Mouse (Mus musculus): ENCODE measurements around the gene Ldlrad3. TPM values are rescaled to one million over a fixed set of nuclear protein-coding genes. Genes with fewer than 3 reads are reported as not detected.
A peak's percentile ranks its signal among the peaks of the same experiment; 100 is the strongest.

Gene Ldlrad3
- total RNA-seq, 2 experiments from 2014 or later: 6.0 to 6.6 TPM

DNA sequence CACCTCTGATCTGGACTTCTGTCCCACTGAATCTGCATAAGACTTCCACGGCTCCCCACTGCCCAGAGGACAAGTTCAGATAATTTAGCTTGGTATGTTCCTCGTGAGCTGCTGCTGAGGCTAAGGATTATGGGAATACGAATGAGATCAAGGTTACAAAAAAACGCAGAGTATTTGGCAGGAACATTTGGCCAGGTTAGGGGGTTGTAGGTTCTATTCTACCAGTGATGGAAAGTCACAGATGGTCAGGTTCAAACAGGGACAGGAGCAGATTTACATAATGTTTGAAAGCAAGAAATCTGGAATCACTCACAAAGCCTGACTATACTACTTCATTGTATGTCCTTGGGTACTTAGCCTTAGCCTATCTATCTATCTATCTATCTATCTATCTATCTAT is 5.6 kb upstream of the Ldlrad3 start:
- intact Hi-C loops (cut with DNase I): no loop called here
- DNase-seq: no peak

DNA sequence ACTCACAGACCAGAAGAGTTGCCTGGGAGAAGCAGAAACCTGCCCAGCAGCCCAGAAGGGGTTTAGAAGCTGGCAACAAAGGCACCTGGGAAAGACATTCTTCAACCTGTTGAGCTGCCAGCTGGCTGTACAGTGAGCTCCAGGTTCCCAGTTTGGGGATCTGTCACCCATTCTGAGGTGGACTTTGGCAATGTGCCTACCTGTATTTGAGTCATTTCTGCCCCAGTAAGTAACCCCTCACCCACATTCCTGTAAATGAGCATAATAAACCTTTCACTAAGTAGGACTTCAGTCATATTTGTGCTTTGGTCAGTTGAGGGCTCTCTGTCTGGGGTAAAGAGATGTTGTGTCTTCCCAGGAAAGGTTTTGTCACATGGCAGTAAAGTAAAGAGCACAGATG is 4.8 kb upstream of the Ldlrad3 start:
- no peak for DNase-seq
- intact Hi-C loops (cut with DNase I): no loop called here

DNA sequence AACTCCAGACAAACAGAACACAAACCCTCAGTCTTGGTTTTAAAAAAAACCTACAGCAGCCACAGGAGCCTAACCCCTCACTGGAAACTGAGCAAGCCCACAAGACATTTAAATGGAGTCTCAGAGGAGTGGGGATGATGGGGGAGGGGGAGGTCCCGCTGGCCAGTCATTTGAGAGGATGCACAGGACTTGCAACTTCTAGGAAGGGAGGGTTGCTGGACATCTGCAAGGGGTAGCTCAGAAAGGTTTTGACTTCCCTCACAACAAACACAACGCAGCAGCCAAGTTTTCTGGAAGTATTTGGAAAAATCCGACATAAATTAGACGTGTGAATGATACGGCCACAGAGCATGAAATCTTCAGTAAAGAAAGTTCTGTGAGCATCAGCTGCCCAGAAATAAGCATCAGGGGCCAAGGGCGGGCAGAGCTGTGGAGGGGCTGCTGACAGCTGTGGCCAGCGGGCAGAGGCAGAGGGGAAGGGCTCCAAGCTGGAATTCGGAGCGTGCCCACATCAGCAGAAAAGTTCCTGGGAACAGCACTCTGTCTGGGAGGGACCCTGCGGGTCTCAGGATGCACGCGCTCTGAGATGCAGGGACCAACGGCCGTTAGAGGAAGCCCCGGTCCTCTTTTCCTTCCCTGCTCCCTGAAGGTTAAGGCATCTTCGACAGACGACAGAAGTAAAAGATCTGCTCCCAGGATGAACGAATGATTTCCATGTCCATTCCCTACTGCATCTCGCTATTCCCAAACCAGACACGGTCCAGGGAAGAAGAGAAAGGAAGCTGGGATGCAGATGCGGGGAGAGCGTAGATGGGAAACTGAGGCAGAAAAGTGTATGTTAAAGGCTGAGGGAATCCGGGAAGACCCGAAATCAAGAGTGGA is 875 bp downstream of the Ldlrad3 start:
- intact Hi-C loops (cut with DNase I): loop anchor here (5.0 to 10.0 kb wide), 4 partner anchors 93 to 281 kb away; partner anchors contain the start of gene Fjx1
- peak; percentile 26 to 33 for DNase-seq

DNA sequence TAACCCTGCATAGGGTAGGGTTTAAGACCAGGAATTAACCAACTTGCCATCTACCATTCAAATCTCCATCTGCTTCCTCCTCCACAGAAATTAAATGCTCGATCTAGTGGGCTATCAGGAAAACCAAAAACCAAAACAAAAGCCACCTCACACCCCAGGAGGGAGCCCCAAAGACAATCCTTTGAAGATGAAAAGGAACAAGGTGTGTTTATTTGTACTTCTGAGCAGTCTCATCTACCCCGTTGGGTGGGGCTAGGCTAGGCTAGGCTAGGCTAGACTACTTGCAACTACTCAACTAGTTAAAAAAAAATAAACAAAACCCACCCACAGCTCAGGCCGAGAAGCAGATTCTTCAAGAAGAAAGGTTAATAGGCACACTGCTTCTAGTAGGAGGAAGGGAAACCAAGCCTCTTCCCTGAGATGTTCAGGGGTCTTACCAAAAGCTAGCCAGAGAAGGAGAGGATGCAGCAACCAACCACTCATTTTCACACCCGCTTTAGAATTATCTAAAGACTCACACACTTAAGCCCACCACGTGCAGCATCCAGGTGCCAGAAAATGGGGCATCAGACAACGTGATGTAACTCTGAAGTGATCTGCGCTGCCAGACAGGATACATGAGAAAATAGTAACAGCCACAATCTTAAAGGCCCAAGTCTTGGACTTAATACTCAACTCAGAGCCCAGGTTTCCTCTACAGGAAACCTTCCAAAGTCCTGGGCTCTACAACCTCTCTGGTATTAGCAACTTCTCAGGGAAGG is 2.3 kb downstream of the Ldlrad3 start:
- intact Hi-C loops (cut with DNase I): loop anchor here (5.0 to 10.0 kb wide), 2 partner anchors 37 to 279 kb away; no protein-coding TSS in a partner anchor

DNA sequence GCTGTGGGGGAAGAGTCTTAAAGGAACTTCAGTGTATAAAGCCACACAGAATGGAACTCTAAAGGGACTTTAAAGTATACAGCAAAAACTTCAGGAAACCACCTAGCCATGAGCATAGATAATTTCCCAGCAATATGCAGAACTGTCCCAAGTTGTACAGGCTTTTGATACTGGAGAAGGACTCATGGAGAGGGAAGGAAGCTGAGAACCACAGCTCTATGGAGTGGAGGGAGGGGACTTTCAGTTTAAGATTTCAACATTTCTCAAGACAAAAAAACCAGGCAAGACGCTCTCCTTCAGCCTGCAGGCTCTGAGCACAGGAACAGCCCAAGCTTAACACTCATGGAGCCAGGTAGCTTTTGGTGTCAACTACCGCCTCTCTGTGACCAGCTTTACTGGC is 4.7 kb downstream of the Ldlrad3 start:
- intact Hi-C loops (cut with DNase I): loop anchor here (5.0 to 10.0 kb wide), 2 partner anchors 34 to 277 kb away; no protein-coding TSS in a partner anchor

More for the DNA sequence above, 2.3 kb downstream of the Ldlrad3 start:
- DNase-seq: no peak

DNA sequence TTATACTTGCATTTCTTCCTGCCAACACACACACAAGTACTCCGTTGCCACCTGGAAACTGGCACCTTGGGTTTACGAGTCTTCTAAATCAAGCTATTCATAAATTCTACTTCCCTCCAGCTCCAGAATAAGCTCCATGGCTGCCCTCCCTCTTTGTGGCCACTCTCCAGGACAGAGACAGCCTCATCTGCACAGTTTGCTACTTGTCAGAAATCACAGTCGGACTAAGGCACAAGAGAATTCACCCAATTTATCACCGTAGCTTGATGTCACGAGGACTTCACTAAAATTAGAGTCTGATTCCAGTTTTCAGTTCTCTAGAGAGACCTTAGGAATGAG is 9.8 kb downstream of the Ldlrad3 start:
- intact Hi-C loops (cut with DNase I): no loop called here

More for the DNA sequence above, 4.7 kb downstream of the Ldlrad3 start:
- DNase-seq: no peak

DNA sequence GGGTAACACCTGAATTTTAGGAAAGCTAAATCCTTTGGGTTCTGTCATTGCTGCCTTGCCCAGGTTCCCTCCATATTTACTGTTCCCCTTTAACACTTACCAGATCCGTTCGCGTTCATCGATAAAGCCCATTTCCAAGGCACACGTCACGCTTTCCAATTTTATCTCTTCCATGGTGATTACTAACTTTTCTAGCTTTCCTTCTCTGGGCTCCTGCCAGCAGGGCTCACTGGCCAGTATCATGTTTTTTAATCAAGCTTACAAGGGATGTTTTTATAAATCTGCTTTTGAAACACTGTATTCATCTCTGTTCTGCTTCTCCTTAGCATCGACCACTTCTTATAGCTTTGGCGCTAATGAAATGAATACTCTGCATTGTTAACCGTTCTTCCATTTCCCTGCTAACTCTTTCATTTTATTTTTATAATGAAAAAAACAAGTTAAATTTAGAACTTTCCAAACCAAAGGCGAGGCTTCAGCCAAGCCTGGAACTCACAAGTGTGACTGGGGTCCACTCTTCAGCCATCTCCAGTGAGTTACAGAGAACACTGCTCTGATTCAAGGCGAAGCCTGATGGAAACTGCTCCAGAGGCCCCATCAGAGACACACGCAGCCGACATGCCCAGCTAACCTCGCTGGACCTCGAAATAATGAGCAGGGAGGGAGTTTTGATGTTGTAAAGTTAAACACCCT is 10.3 kb downstream of the Ldlrad3 start:
- intact Hi-C loops (cut with DNase I): no loop called here
- no peak for DNase-seq

More for the DNA sequence above, 9.8 kb downstream of the Ldlrad3 start:
- no peak for DNase-seq

DNA sequence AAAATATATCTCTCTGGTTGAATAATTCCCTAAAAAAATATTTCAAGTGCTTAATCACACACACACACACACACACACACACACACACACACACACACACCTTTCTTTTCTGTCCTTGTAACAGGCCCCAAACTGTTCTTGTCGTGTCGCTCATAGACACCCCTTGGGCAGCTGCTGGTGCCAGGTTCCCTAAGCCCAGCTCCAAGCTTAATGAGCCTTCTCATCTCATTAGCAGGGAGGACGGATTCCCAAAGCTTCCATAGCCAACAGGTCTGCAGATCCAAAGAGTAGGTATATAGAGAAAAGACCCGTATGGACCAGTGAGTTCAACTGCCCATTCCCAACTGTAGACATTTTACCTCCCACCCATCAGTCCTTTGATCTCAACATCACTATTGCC is 13.7 kb downstream of the Ldlrad3 start:
- DNase-seq: no peak
- intact Hi-C loops (cut with DNase I): no loop called here

DNA sequence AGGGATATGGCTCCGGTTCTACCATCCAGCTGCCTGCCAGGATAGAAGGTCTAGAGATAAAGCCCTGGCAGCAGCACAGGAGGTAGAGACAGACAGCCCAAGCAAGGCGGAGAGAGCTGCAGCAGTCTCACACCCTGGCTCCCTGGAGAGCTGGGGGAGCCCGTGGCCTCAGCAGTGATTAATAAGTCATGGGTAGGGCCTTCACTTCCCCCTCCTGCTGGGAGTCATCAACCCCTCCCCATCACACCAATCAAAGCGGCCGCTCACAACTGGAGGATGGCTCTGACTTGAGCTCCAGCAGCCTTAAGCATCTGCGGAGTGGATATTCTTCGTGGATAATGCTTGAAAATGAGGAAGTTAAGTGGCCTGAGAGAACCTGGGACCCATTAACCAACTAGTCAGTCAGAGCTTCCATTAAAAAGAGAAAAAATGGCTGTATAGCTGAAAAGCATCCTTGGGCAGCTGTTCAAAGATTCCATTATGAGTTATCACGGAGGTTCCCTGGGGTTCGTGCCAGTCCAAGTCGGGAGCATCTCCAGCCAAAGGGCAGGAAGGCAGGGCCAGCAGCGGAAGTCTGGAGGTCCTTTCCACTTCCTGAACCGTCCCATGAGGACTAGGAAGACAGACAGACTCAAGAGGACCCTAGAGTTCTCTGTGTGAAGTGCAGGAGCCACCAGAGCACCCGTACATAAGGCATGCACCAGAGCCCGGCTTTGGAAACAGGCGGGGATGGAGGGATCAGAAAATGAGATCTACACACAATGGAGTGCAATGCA is 19.4 kb downstream of the Ldlrad3 start:
- DNase-seq: peak; percentile 19 to 37
- intact Hi-C loops (cut with DNase I): no loop called here

DNA sequence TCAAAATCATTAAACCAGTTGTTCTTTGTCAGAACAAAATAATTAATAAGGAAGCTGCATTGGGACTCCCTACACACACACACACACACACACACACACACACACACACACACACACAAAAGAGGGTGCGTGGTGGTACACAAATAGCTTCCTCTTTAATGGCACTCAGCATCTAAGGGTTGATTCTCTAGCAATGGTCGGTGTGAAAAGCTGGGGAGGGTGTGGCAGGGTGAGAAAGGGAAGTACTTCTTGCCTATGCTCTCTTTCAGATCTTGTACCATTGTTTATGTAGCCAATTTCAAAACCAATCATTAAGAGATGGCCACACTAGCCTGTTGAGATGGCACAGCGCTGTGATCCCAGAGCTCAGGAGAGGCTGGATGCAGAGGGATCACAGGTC is 23.1 kb downstream of the Ldlrad3 start:
- no peak for DNase-seq
- intact Hi-C loops (cut with DNase I): no loop called here

DNA sequence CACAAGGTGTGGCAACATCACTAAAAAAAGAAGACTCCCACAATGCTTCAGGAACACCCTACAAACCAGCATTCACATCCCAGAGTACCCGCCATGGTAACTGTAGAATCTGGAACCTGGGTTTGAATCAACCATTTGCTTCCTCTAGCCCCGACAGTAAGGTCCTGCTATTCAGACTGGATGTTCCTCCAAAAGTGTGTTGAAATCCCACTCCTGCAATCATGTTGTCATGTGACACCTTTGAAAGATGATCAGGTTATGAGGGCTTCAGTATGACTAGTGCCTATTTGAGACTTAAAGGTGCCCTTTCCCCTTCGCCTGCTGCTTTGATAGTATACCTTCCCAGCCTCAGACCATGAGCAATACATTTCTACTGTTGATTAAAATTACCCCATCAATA is 28.6 kb downstream of the Ldlrad3 start:
- no peak for DNase-seq
- intact Hi-C loops (cut with DNase I): no loop called here

DNA sequence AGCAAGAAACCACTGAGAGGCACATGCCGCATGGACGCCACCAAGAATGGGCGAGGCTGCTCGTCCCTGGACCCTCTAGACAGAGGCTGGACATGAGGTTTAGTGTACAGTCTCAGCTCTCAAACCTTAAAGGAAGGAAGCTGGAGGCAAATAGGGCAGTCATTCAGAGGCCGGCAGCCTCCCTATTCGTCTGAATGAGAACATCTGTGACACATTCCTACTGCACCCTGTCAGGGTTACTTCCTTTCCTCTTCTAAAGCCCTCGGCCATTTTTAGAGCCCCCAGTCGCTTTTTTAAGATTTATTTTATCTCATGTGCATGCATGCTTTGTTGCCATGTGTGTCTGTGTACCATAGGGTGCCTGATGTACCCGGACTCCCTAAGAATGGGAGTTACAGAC is 29.2 kb downstream of the Ldlrad3 start:
- intact Hi-C loops (cut with DNase I): no loop called here
- no peak for DNase-seq

DNA sequence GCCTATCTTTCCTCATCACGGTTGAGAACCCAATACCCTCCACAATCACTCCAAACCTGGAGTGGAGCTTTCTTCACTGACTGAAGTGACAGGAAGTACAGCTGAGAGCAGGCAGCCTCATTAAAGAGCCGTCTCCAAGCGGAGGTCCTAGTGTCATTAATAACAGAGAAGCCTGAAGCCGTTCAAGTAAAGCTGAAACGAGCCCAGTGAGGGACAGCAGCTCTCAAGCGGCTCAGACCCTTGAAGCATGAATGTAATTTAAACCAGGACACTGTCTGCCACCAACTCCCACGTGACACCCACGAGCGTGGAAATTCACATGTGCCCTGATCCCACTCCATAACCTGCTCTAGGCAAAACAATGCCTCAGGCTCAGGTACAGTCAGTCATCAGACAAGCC is 29.7 kb downstream of the Ldlrad3 start:
- intact Hi-C loops (cut with DNase I): no loop called here
- no peak for DNase-seq

DNA sequence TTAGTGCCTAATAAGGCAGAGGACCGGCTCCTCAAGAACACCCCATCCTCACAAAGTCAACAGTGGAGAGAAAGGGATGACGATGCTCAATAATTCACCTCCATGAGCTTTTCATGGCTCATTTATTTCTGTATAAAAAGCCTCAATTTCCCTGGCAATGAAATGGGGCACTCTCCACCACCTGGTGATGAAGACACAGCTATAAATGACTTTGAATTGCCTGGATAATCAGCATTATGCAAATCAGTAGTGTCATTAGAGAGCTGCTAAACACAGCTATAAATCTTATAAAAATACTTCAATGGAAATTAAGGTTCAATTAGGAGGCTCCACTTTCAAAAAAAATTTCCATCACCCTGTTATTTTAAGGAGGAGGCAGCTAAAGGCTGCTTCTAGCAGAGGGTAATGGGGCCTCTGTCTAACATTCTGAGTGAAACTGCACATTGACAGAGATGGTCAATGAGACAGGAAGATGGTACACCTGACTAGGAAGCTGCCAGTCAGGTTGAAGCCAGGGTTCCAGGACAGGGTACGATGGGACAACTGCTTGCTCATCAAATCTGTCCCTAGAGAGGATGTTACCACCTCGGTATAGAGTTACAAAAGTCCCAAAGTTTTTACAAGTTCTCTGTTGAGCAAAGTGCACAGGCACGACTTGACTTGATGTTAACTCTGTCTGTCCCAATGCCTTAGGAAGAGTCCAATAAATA is 30.7 kb downstream of the Ldlrad3 start:
- no peak for DNase-seq
- intact Hi-C loops (cut with DNase I): no loop called here

DNA sequence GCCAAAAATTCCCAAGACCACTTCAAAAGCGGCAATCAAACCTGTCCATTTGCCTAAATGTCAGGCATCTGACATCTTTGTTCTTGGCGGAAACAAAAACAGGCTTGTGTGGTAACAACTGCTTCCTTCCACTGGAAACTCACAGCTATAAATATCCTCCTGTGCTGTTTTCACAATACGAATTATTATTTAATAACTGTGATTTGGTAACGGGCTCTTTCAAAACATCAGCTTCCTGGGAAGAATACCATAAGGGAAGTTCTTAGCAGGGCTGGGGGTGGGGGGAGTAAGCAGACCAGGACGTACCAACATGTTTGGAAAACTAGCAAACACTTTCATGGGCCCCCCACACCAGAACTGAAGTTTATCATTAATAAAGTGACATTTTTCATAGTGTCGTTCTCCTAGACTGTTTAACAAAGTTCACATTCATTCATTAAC is 31.4 kb downstream of the Ldlrad3 start:
- no peak for DNase-seq
- intact Hi-C loops (cut with DNase I): no loop called here

DNA sequence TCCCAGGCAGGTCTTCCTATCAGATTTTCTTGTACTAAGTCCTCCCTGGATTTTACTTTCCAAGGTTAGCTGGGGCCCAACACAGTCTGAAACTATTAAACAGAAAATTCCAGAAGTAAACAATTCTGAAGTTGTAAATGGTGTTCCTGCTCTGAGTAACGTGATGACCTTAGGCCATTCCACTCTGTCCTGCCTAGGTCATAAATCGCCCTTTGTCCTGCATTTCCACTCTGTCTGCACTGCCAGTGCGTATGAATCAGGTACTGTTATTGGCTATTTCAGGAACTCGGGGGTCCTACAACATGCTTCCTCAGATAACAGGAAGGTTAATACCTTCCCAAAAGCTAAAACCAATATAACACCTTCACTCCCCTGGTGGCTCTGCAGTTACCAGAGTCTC is 31.9 kb downstream of the Ldlrad3 start:
- DNase-seq: no peak
- intact Hi-C loops (cut with DNase I): no loop called here

DNA sequence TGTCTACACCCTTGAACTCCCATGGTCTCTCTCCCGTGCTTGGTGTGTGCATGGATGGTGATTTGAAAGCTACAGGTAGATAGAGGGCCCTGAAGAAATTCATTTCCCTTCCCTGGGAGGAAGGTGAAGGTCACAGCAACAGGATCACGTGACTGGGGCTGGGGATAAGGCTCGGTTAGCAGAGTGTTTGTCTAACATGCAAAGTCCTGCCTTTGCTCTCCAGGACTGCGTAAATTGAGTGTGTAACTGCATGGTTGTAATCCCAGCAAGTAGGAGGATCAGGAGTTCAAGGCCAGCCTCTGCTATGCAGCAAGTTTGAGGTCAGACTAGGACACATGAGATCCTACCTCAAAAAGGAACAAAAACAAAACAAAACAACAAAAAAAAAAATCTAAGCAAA is 32.7 kb downstream of the Ldlrad3 start:
- no peak for DNase-seq
- intact Hi-C loops (cut with DNase I): no loop called here

DNA sequence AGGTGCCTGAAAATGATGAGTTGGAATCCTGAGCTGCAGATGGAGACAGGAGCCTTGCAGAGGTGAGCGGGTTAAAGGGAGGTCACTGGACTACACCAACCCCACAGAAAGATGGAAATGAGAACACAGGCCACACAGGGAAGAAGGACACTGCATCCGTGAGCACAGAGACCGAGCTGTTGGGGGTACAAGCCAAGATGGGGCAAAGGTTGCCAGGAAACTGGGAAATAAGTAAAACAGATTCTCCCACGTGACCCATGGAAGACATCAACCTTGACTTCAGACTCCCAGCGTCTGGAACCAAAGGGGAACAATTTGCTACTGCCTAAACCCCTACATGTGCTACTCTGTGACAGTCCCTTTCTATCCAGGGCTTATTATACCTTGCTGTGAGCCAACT is 33.3 kb downstream of the Ldlrad3 start:
- DNase-seq: no peak
- intact Hi-C loops (cut with DNase I): no loop called here

DNA sequence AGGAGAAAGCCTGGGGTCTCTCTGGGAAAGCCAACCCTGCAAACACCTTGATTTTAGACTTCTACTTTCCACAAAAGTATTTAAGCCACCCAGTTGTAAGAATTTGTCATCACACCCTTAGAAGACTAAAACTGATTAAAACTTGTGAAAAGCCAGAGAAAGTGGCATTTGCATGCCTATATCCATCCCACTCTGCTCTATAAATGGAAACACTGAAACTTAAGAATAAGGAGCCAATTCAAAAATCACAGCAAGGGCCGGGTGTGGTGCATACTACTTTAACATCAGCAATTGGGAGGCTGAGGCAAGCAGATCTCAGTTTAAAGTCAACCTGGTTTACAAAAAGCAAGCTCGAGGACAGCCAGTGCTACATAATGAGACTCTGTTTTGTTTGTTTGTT is 37.1 kb downstream of the Ldlrad3 start:
- DNase-seq: no peak
- intact Hi-C loops (cut with DNase I): loop anchor here (5.0 kb wide), 1 partner anchor 33 kb away; no protein-coding TSS in a partner anchor

Data from heart, postnatal 14 days (tissue).